Comparison of ENCODE assay signal across 9 mouse cellular contexts in genomic region chr10:6848162-6848754, GRCm38 (mm10).
DNase-seq lines count a peak whose midpoint lies in the region; ATAC-seq and TF ChIP-seq lines count a peak whose summit lies in the region.
"Had no signal": no experiment of that assay in that cellular context is flagged by ENCODE, and none has a peak within 500 bp of the region (broad histone marks: within the 10 kb centered on the region; RNA-seq: fewer than 3 reads in every experiment).

No protein-coding gene starts in this region.

- H3K9ac ChIP-seq in hindbrain, embryonic 11.5 days (ENCODE audit: low read depth, low read length) = no peak overlapping the region
- H3K9ac ChIP-seq in hindbrain, embryonic 13.5 days = no peak overlapping the region
- H3K9ac ChIP-seq in lung, embryonic 14.5 days = no peak overlapping the region

- no peaks in the 10 kb centered on the region for H3K9me3 ChIP-seq in hindbrain, embryonic 11.5 days (ENCODE audit: control insufficient read depth, low read length)
- no peaks in the 10 kb centered on the region for H3K9me3 ChIP-seq in hindbrain, embryonic 13.5 days
- H3K9me3 ChIP-seq in lung, embryonic 14.5 days (ENCODE audit: low read depth, low read length) = no peaks in the 10 kb centered on the region

- no peak for ATAC-seq in hindbrain, embryonic 11.5 days (ENCODE audit: low FRiP score)
- ATAC-seq in hindbrain, embryonic 13.5 days (ENCODE audit: low FRiP score) = no peak
- ATAC-seq in lung, embryonic 14.5 days (ENCODE audit: insufficient read depth) = 0 out of 2 replicates have a peak, but pooled peaks have one; percentile 14

- 78% methylated on average over 7 of the region's 7 CpGs for WGBS in hindbrain, embryonic 11.5 days
- 69% methylated on average over 7 of the region's 7 CpGs for WGBS in hindbrain, embryonic 13.5 days
- 68% methylated on average over 7 of the region's 7 CpGs for WGBS in lung, embryonic 14.5 days
- WGBS in thymus, adult 2 months = 38% methylated on average over 7 of the region's 7 CpGs

- no peak overlapping the region for H3K4me3 ChIP-seq in hindbrain, embryonic 11.5 days (ENCODE audit: low read depth, low read length)
- no peak overlapping the region for H3K4me3 ChIP-seq in hindbrain, embryonic 13.5 days
- no peak overlapping the region for H3K4me3 ChIP-seq in lung, embryonic 14.5 days (ENCODE audit: low read depth, low read length)
- H3K4me3 ChIP-seq in thymus, adult 2 months (ENCODE audit: control insufficient read depth, insufficient read depth, low read length) = no peak overlapping the region

- no peaks in the 10 kb centered on the region for H3K27me3 ChIP-seq in hindbrain, embryonic 11.5 days (ENCODE audit: control insufficient read depth, insufficient read depth, low read length)
- H3K27me3 ChIP-seq in hindbrain, embryonic 13.5 days = no peaks in the 10 kb centered on the region
- H3K27me3 ChIP-seq in lung, embryonic 14.5 days (ENCODE audit: insufficient read depth, low read length) = no peaks in the 10 kb centered on the region
- H3K27me3 ChIP-seq in thymus, adult 2 months (ENCODE audit: control insufficient read depth, insufficient read depth, low read length) = no peaks in the 10 kb centered on the region

- DNase-seq in hindbrain, embryonic 11.5 days (ENCODE audit: low spot score) = peak; percentile 7
- DNase-seq in lung, embryonic 14.5 days = no peak
- DNase-seq in lung, postnatal 25 days (ENCODE audit: low spot score) = no peak
- peak; percentile 9 for DNase-seq in c-Kit-positive CD71-negative TER-119-negative erythroid progenitor cells, embryonic 14.5 days (ENCODE audit: low read depth)
- peak; percentile 17 for DNase-seq in left cerebral cortex, postnatal 4 days
- no peak for DNase-seq in thymus, adult 2 months
- DNase-seq: gastrocnemius, postnatal 14 days; heart, postnatal 10 days had no signal

- no peaks in the 10 kb centered on the region for H3K4me1 ChIP-seq in hindbrain, embryonic 11.5 days (replicated peaks; ENCODE audit: control insufficient read depth, insufficient read depth, low read length)
- H3K4me1 ChIP-seq in hindbrain, embryonic 13.5 days (replicated peaks) = no peaks in the 10 kb centered on the region
- no peaks in the 10 kb centered on the region for H3K4me1 ChIP-seq in lung, embryonic 14.5 days (ENCODE audit: insufficient read depth)
- H3K4me1 ChIP-seq in thymus, adult 2 months (replicated peaks; ENCODE audit: control insufficient read depth, insufficient read depth, low read length) = no peaks in the 10 kb centered on the region

- no peak for TF ChIP-seq POLR2A in thymus, adult 2 months (IDR thresholded peaks at IDR 0.05; ENCODE audit: control insufficient read depth, extremely low read depth, insufficient read depth, low read length, poor library complexity)

- no peak for TF ChIP-seq CTCF in lung, embryonic 14.5 days (IDR thresholded peaks at IDR 0.05; ENCODE audit: low read depth)
- no peak for TF ChIP-seq CTCF in thymus, adult 2 months (IDR thresholded peaks at IDR 0.05; ENCODE audit: borderline replicate concordance, control insufficient read depth, extremely low read depth, insufficient read depth, low read length, poor library complexity)

- H3K27ac ChIP-seq in hindbrain, embryonic 11.5 days (ENCODE audit: low read depth, low read length) = no peak overlapping the region
- no peak overlapping the region for H3K27ac ChIP-seq in hindbrain, embryonic 13.5 days
- no peak overlapping the region for H3K27ac ChIP-seq in lung, embryonic 14.5 days (ENCODE audit: low read depth)
- no peak overlapping the region for H3K27ac ChIP-seq in thymus, adult 2 months (ENCODE audit: control insufficient read depth, insufficient read depth, low read length)

- H3K36me3 ChIP-seq in hindbrain, embryonic 11.5 days (ENCODE audit: control insufficient read depth, insufficient read depth, low read length) = no peaks in the 10 kb centered on the region
- H3K36me3 ChIP-seq in hindbrain, embryonic 13.5 days = no peaks in the 10 kb centered on the region
- H3K36me3 ChIP-seq in lung, embryonic 14.5 days (ENCODE audit: insufficient read depth) = no peaks in the 10 kb centered on the region
- no peaks in the 10 kb centered on the region for H3K36me3 ChIP-seq in thymus, adult 2 months (ENCODE audit: control insufficient read depth, insufficient read depth, low read length)

- H3K4me2 ChIP-seq in hindbrain, embryonic 11.5 days (replicated peaks; ENCODE audit: low read depth, low read length) = no peak overlapping the region
- no peak overlapping the region for H3K4me2 ChIP-seq in hindbrain, embryonic 13.5 days
- no peak overlapping the region for H3K4me2 ChIP-seq in lung, embryonic 14.5 days

- intact Hi-C loops in left cerebral cortex, postnatal 4 days (cut with DNase I) = no loop called here

Comparison
In these comparisons a context has a peak if more than half of its experiments do, and no peak if none do; other contexts are left out.
1. DNase-seq: peak in hindbrain, embryonic 11.5 days (single experiment), c-Kit-positive CD71-negative TER-119-negative erythroid progenitor cells, embryonic 14.5 days (single experiment) and left cerebral cortex, postnatal 4 days (single experiment); none in lung, embryonic 14.5 days (single experiment), lung, postnatal 25 days (single experiment) and thymus, adult 2 months (single experiment).